Mouse (Mus musculus) heart, adult 9 months (tissue): Measurements from ENCODE around the gene Gfpt1.

Experiments
- DNase-seq, 2 experiments: peaks; one replicate each; pipeline ENCODE4 v3.0.0; 2022; ENCODE audit warnings: low spot score in 2 of 2

Gene Gfpt1

GRCm38 (mm10) chr6:87100297-87101020, 57.8 kb downstream of the Gfpt1 start:
- DNase-seq, result no peak

GRCm38 (mm10) chr6:87101281-87101954, 58.8 kb downstream of the Gfpt1 start:
- peak; percentile 49 to 84 for DNase-seq

- no peak for DNase-seq
These were observed 59.3 kb downstream of the Gfpt1 start for GRCm38 (mm10) chr6:87101955-87102353.

GRCm38 (mm10) chr6:87102421-87102911, 59.8 kb downstream of the Gfpt1 start:
- DNase-seq, result peak; percentile 35 to 46

GRCm38 (mm10) chr6:87103314-87103713, 60.7 kb downstream of the Gfpt1 start:
- DNase-seq, result no peak

GRCm38 (mm10) chr6:87104123-87104796, 61.6 kb downstream of the Gfpt1 start, which contains the start of gene D6Ertd527e:
TSS of gene D6Ertd527e (plus strand) at chr6:87104746.
- DNase-seq, result no peak

GRCm38 (mm10) chr6:87111493-87111892, 68.8 kb downstream of the Gfpt1 start:
- DNase-seq, result no peak

- peak; percentile 25 to 33 for DNase-seq
These were observed 69.5 kb downstream of the Gfpt1 start for GRCm38 (mm10) chr6:87112125-87112524.

- DNase-seq, result no peak
These were observed 73.3 kb downstream of the Gfpt1 start for GRCm38 (mm10) chr6:87115981-87116380.

GRCm38 (mm10) chr6:87116596-87116995, 74.0 kb downstream of the Gfpt1 start:
- DNase-seq, result no peak

GRCm38 (mm10) chr6:87119066-87119837, 76.6 kb downstream of the Gfpt1 start:
- DNase-seq, result no peak

GRCm38 (mm10) chr6:87119975-87120374, 77.3 kb downstream of the Gfpt1 start:
- DNase-seq, result no peak

GRCm38 (mm10) chr6:87120661-87121060, 78.0 kb downstream of the Gfpt1 start:
- no peak for DNase-seq

GRCm38 (mm10) chr6:87121961-87122360, 79.3 kb downstream of the Gfpt1 start:
- no peak for DNase-seq

GRCm38 (mm10) chr6:87123406-87123805, 80.8 kb downstream of the Gfpt1 start:
- DNase-seq, result no peak

- DNase-seq, result no peak
These were observed 81.3 kb downstream of the Gfpt1 start for GRCm38 (mm10) chr6:87123973-87124372.

GRCm38 (mm10) chr6:87127049-87127753, 84.6 kb downstream of the Gfpt1 start:
- DNase-seq, result no peak

GRCm38 (mm10) chr6:87129861-87130260, 87.2 kb downstream of the Gfpt1 start:
- no peak for DNase-seq

GRCm38 (mm10) chr6:87130628-87131027, 88.0 kb downstream of the Gfpt1 start:
- DNase-seq, result no peak

- DNase-seq, result no peak
These were observed 88.4 kb downstream of the Gfpt1 start for GRCm38 (mm10) chr6:87131078-87131477.

- no peak for DNase-seq
These were observed 90.9 kb downstream of the Gfpt1 start for GRCm38 (mm10) chr6:87133520-87133919.
